Mouse (Mus musculus): Measurements from ENCODE around the gene Dtd2. TPM values are rescaled to one million over a fixed set of nuclear protein-coding genes. Genes with fewer than 3 reads are reported as not detected.

Gene Dtd2
- total and polyA plus RNA-seq, 3 experiments = 15.5 to 22.4 TPM; not detected in 1

DNA sequence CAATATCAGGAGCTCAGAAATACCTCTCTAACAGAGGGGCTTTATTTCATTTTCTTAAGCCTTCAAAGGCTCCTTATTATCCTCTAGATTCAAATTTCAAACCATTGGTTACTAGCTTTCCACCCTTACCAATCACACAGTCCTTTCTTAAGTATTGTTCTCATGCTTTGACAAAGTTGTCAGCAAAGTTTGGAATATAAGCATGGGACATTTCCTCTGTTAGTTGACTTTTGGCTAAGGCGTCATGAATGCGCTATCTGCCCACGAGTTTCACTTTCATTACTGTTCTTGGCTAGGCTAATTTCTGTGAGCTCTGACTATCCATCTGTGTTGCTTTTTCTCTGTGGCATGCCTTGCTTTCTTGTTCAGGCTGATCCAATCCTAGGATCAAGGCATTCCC lies 3.6 kb downstream of the Dtd2 start:
- TF ChIP-seq GATA1 (IDR thresholded peaks at IDR 0.05; ENCODE audit: low read depth, low read length) = no peak
- TF ChIP-seq KAT2A (conservative IDR thresholded peaks at IDR 0.05; ENCODE audit: low read depth, low read length) = no peak
- TF ChIP-seq MXI1 (IDR thresholded peaks at IDR 0.05; ENCODE audit: low read depth, low read length) = no peak
- no peak for TF ChIP-seq SIN3A (IDR thresholded peaks at IDR 0.05; ENCODE audit: low read length)
- no peak for TF ChIP-seq ZMIZ1 (IDR thresholded peaks at IDR 0.05; ENCODE audit: low read depth, low read length)
- TF ChIP-seq POLR2AphosphoS2 (IDR thresholded peaks at IDR 0.05; ENCODE audit: low read length) = no peak
- Histone ChIP-seq H3K9me3 (replicated peaks; ENCODE audit: insufficient read depth, low read length) (no peaks in the 10 kb centered on the region), H3K79me2 (ENCODE audit: control insufficient read depth, insufficient read depth, low read length, poor library complexity) (peaks cover 5% of the 10 kb centered on the region; the same call in 1 of the 2 replicates), H3K27me3 (ENCODE audit: control insufficient read depth in 1 of 2, insufficient read depth in 2 of 2, low read length in 2 of 2) (no peaks in the 10 kb centered on the region), H3K4me3 (ENCODE audit: control insufficient read depth in 1 of 2, insufficient read depth in 1 of 2, low read depth in 2 of 2, low read length in 2 of 2) (no peak overlapping the region), H3K4me1 (ENCODE audit: control insufficient read depth in 1 of 2, insufficient read depth in 2 of 2, low read length in 2 of 2) (peaks cover 15 to 27% of the 10 kb centered on the region in 2 experiments), H3K36me3 (ENCODE audit: control insufficient read depth in 1 of 2, insufficient read depth in 2 of 2, low read length in 2 of 2) (peaks cover 0 to 35% of the 10 kb centered on the region in 2 experiments; a peak in 2 of 4 replicates), H3K9ac (ENCODE audit: control insufficient read depth, low read depth, low read length, poor library complexity, severe bottlenecking) (no peak overlapping the region), H3K27ac (ENCODE audit: control insufficient read depth, low read depth, low read length) (no peak overlapping the region)
- no peak for DNase-seq (ENCODE audit: low read depth, low spot score)

GRCm38 (mm10) chr12:52001544-52001943 lies 4.8 kb downstream of the Dtd2 start:
- peak; percentile 84 for DNase-seq (ENCODE audit: low read depth, low spot score)
- Histone ChIP-seq H3K27me3 (ENCODE audit: control insufficient read depth in 1 of 2, insufficient read depth in 2 of 2, low read length in 2 of 2) (no peaks in the 10 kb centered on the region), H3K9me3 (replicated peaks; ENCODE audit: insufficient read depth, low read length) (no peaks in the 10 kb centered on the region), H3K4me1 (ENCODE audit: control insufficient read depth in 1 of 2, insufficient read depth in 2 of 2, low read length in 2 of 2) (peaks cover 16 to 30% of the 10 kb centered on the region in 2 experiments), H3K79me2 (ENCODE audit: control insufficient read depth, insufficient read depth, low read length, poor library complexity) (peaks cover 5% of the 10 kb centered on the region; the same call in 1 of the 2 replicates), H3K9ac (ENCODE audit: control insufficient read depth, low read depth, low read length, poor library complexity, severe bottlenecking) (no peak overlapping the region), H3K4me3 (ENCODE audit: control insufficient read depth in 1 of 2, insufficient read depth in 1 of 2, low read depth in 2 of 2, low read length in 2 of 2) (no peak overlapping the region), H3K27ac (ENCODE audit: control insufficient read depth, low read depth, low read length) (no peak overlapping the region), H3K36me3 (ENCODE audit: control insufficient read depth in 1 of 2, insufficient read depth in 2 of 2, low read length in 2 of 2) (peaks cover 0 to 36% of the 10 kb centered on the region in 2 experiments; a peak in 2 of 4 replicates)
- TF ChIP-seq NRF1 (IDR thresholded peaks at IDR 0.05; ENCODE audit: insufficient read depth, low read depth, low read length, poor library complexity, severe bottlenecking) (no peak), SMC3 (IDR thresholded peaks at IDR 0.05; ENCODE audit: low read depth, low read length) (peak; percentile 84), ZC3H11A (IDR thresholded peaks at IDR 0.05; ENCODE audit: low read depth, low read length) (peak; percentile 82), CHD2 (IDR thresholded peaks at IDR 0.05; ENCODE audit: low read length) (no peak), SIN3A (IDR thresholded peaks at IDR 0.05; ENCODE audit: low read length) (peak; percentile 49; the same call in 1 of the 2 replicates), RAD21 (IDR thresholded peaks at IDR 0.05; ENCODE audit: low read depth, low read length) (peak; percentile 94), RCOR1 (IDR thresholded peaks at IDR 0.05; ENCODE audit: low read depth, low read length) (0 out of 2 replicates have a peak, but pooled peaks have one; percentile 8), CTCF (IDR thresholded peaks at IDR 0.05 in 2 of 3, conservative IDR thresholded peaks at IDR 0.05 in 1 of 3; ENCODE audit: control insufficient read depth in 1 of 3, insufficient read depth in 1 of 3, low read depth in 2 of 3, low read length in 3 of 3, poor library complexity in 1 of 3, severe bottlenecking in 1 of 3) (peak in 2 of 3 experiments; percentile 64 to 92; a peak in 4 of 6 replicates)

- Histone ChIP-seq H3K36me3 (ENCODE audit: control insufficient read depth in 1 of 2, insufficient read depth in 2 of 2, low read length in 2 of 2) (peaks cover 0 to 17% of the 10 kb centered on the region in 2 experiments; a peak in 2 of 4 replicates), H3K27me3 (ENCODE audit: control insufficient read depth in 1 of 2, insufficient read depth in 2 of 2, low read length in 2 of 2) (no peaks in the 10 kb centered on the region), H3K4me3 (ENCODE audit: control insufficient read depth in 1 of 2, insufficient read depth in 1 of 2, low read depth in 2 of 2, low read length in 2 of 2) (peak overlapping the region; percentile 7 to 11; a peak in 1 of 4 replicates), H3K4me1 (ENCODE audit: control insufficient read depth in 1 of 2, insufficient read depth in 2 of 2, low read length in 2 of 2) (peaks cover 12 to 15% of the 10 kb centered on the region in 2 experiments), H3K79me2 (ENCODE audit: control insufficient read depth, insufficient read depth, low read length, poor library complexity) (no peaks in the 10 kb centered on the region), H3K9ac (ENCODE audit: control insufficient read depth, low read depth, low read length, poor library complexity, severe bottlenecking) (peak overlapping the region; percentile 36), H3K27ac (ENCODE audit: control insufficient read depth, low read depth, low read length) (peak overlapping the region; percentile 86), H3K9me3 (replicated peaks; ENCODE audit: insufficient read depth, low read length) (no peaks in the 10 kb centered on the region)
- DNase-seq (ENCODE audit: low read depth, low spot score) = peak; percentile 88
- TF ChIP-seq E2F4 (IDR thresholded peaks at IDR 0.05; ENCODE audit: borderline replicate concordance, low read depth, low read length) = no peak
- TF ChIP-seq POLR2AphosphoS5 (IDR thresholded peaks at IDR 0.05; ENCODE audit: borderline replicate concordance, low read depth, low read length) = no peak
- TF ChIP-seq USF2 (IDR thresholded peaks at IDR 0.05; ENCODE audit: borderline replicate concordance in 1 of 2, insufficient read depth in 1 of 2, low read depth in 1 of 2, low read length in 2 of 2) = no peak
- TF ChIP-seq ZC3H11A (IDR thresholded peaks at IDR 0.05; ENCODE audit: low read depth, low read length) = no peak
- TF ChIP-seq TBP (IDR thresholded peaks at IDR 0.05; ENCODE audit: low read depth, low read length) = peak; percentile 57; the same call in 1 of the 2 replicates
- TF ChIP-seq TAL1 (IDR thresholded peaks at IDR 0.05; ENCODE audit: low read length) = no peak
- no peak for TF ChIP-seq MXI1 (IDR thresholded peaks at IDR 0.05; ENCODE audit: low read depth, low read length)
- no peak for TF ChIP-seq KAT2A (conservative IDR thresholded peaks at IDR 0.05; ENCODE audit: low read depth, low read length)
- TF ChIP-seq ETS1 (IDR thresholded peaks at IDR 0.05; ENCODE audit: low read depth, low read length) = peak; percentile 79
- TF ChIP-seq ZKSCAN1 (IDR thresholded peaks at IDR 0.05; ENCODE audit: low read depth, low read length) = no peak
- peak; percentile 65; the same call in 1 of the 2 replicates for TF ChIP-seq MAFK (IDR thresholded peaks at IDR 0.05; ENCODE audit: borderline replicate concordance, low read depth, low read length)
- no peak for TF ChIP-seq UBTF (IDR thresholded peaks at IDR 0.05; ENCODE audit: borderline replicate concordance, insufficient read depth, low read depth, low read length)
- TF ChIP-seq MAX (IDR thresholded peaks at IDR 0.05; ENCODE audit: low read length) = no peak; the same call in 1 of the 2 replicates
- TF ChIP-seq MEF2A (IDR thresholded peaks at IDR 0.05; ENCODE audit: extremely low read depth, insufficient replicate concordance, low read depth, low read length, poor library complexity, severe bottlenecking) = no peak
These were observed 7.9 kb downstream of the Dtd2 start for GRCm38 (mm10) chr12:51998366-51998932.

Measured in MEL (cell line).